Mouse (Mus musculus): Measurements from ENCODE around the gene Dock6.

DNA sequence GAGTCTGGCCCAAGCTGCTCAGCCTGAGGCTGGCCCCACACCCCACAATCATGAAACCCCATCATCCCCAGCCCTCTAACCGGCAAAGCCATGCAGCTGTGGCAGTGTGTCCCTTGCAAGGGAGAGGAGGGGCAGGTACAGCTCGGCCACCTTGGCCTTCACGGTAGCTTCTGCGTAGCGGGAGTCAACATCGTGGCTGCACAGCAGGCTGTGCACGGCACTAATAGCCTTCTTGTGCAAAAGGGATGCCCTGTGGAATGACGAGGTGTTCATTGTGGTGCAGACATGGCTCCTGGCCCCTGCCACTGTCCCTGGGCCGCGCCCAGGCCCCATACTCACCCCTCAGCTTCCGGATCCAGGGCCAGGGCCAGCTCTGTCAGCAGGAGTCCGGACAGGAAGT lies 32.3 kb downstream of the Dock6 start:
- TF ChIP-seq CTCF (IDR thresholded peaks at IDR 0.05; ENCODE audit: insufficient read depth, low read length) (no peak), POLR2A (IDR thresholded peaks at IDR 0.05; ENCODE audit: borderline replicate concordance, extremely low read depth, low read depth, low read length) (no peak)
